Mouse (Mus musculus) hindbrain, embryonic 15.5 days (tissue): ENCODE results near the gene Ppp1r35. TPM values are rescaled to one million over a fixed set of nuclear protein-coding genes. Genes with fewer than 3 reads are reported as not detected.

ENCODE experiments used
- ATAC-seq: fragments of 200-750 bp; cut with Nextera tagmentation; 2 replicates; pipeline ENCODE4 v1.8.0; 2017; ENCODE audit warnings: low read depth, moderate number of reproducible peaks, moderate TSS enrichment; ENCODE audit not compliant: low FRiP score
- H3K27ac ChIP-seq: fragments of 300-500 bp; sonication (generic); replicated peaks from 2 replicates; pipeline ENCODE4 v1.5.1; 2015; ENCODE audit warnings: mild to moderate bottlenecking, inconsistent platforms
- H3K27me3 ChIP-seq: fragments of 300-500 bp; sonication (generic); 2 replicates; pipeline ENCODE4 v1.6.1; 2015; ENCODE audit warnings: control low read depth, inconsistent platforms
- H3K36me3 ChIP-seq: fragments of 300-500 bp; sonication (generic); 2 replicates; pipeline ENCODE4 v1.6.1; 2015; ENCODE audit warnings: control low read depth, inconsistent platforms
- H3K4me1 ChIP-seq: fragments of 300-500 bp; sonication (generic); replicated peaks from 2 replicates; pipeline ENCODE4 v1.6.1; 2015; ENCODE audit warnings: control low read depth, inconsistent platforms
- H3K4me2 ChIP-seq: fragments of 300-500 bp; sonication (generic); 2 replicates; pipeline ENCODE4 v1.6.1; 2015; ENCODE audit warnings: moderate library complexity, mild to moderate bottlenecking, inconsistent platforms
- H3K4me3 ChIP-seq: fragments of 300-500 bp; sonication (generic); 2 replicates; pipeline ENCODE4 v1.5.1; 2015; ENCODE audit warnings: mild to moderate bottlenecking, inconsistent platforms
- H3K9ac ChIP-seq: fragments of 300-500 bp; sonication (generic); 2 replicates; pipeline ENCODE4 v1.6.1; 2015; ENCODE audit warnings: inconsistent platforms
- H3K9me3 ChIP-seq: fragments of 300-500 bp; sonication (generic); 2 replicates; pipeline ENCODE4 v1.6.1; 2016; ENCODE audit warnings: control low read depth, inconsistent platforms
- WGBS: fragments of 180-500 bp; shearing (Covaris S2); methylation state at CpG from one replicate; pipeline ENCODE4 v1.1.7; 2015; 5-methylcytosine and 5-hydroxymethylcytosine counted together
- polyA plus RNA-seq: library from polyadenylated mRNA; unstranded; fragments of >200 nt; fragmentation: Nextera tagmentation; extraction: Ambion mirVana; gene quantifications from 2 replicates; pipeline ENCODE4 v1.2.1, GENCODE M21; 2015

The Ppp1r35 gene
- polyA plus RNA-seq, 1 experiment from 2014 or later = 43.4 TPM

DNA sequence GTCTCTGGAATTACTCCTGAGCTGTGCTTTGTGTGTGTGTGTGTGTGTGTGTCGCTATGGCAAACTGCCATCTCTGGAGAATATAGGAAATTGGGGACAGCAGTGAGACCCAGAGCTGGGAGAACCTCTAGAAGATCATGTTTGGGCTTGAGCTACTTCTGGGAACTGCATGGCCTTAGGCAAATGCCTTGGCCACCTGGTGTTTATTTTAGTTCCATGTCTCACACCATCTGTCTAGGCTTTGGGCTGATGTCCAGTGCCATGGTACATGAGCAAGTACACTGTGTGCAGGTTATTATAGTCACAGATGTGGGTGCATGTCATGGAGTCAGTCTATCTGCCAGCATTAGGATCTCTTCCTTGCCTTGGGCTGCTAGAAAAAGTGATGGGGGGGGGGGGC is 44.0 kb downstream of the Ppp1r35 start:
- no peak for ATAC-seq
- WGBS = 73% methylated on average over 1 of the region's 1 CpGs
- Histone ChIP-seq H3K4me1 (no peaks in the 10 kb centered on the region), H3K36me3 (no peaks in the 10 kb centered on the region), H3K4me3 (no peak overlapping the region), H3K27ac (no peak overlapping the region), H3K9ac (no peak overlapping the region), H3K4me2 (no peak overlapping the region), H3K27me3 (no peaks in the 10 kb centered on the region), H3K9me3 (no peaks in the 10 kb centered on the region)

GRCm38 (mm10) chr5:137823455-137824045 is 44.9 kb downstream of the Ppp1r35 start:
- Histone ChIP-seq H3K4me3 (no peak overlapping the region), H3K4me2 (no peak overlapping the region), H3K27me3 (no peaks in the 10 kb centered on the region), H3K9ac (no peak overlapping the region), H3K27ac (no peak overlapping the region), H3K9me3 (no peaks in the 10 kb centered on the region), H3K4me1 (no peaks in the 10 kb centered on the region), H3K36me3 (no peaks in the 10 kb centered on the region)
- 89% methylated on average over 6 of the region's 6 CpGs for WGBS
- ATAC-seq = no peak

- Histone ChIP-seq H3K27me3 (no peaks in the 10 kb centered on the region), H3K36me3 (no peaks in the 10 kb centered on the region), H3K27ac (no peak overlapping the region), H3K9me3 (no peaks in the 10 kb centered on the region), H3K9ac (no peak overlapping the region), H3K4me3 (no peak overlapping the region), H3K4me2 (no peak overlapping the region), H3K4me1 (no peaks in the 10 kb centered on the region)
- ATAC-seq = no peak
- WGBS = 91% methylated on average over 3 of the region's 3 CpGs
Measured at GRCm38 (mm10) chr5:137825030-137825429, 46.4 kb downstream of the Ppp1r35 start.

GRCm38 (mm10) chr5:137825971-137826370 is 47.3 kb downstream of the Ppp1r35 start:
- Histone ChIP-seq H3K4me1 (no peaks in the 10 kb centered on the region), H3K9me3 (no peaks in the 10 kb centered on the region), H3K27me3 (no peaks in the 10 kb centered on the region), H3K27ac (no peak overlapping the region), H3K4me3 (no peak overlapping the region), H3K36me3 (no peaks in the 10 kb centered on the region), H3K9ac (no peak overlapping the region), H3K4me2 (no peak overlapping the region)
- ATAC-seq = no peak
- 78% methylated on average over 2 of the region's 2 CpGs for WGBS

DNA sequence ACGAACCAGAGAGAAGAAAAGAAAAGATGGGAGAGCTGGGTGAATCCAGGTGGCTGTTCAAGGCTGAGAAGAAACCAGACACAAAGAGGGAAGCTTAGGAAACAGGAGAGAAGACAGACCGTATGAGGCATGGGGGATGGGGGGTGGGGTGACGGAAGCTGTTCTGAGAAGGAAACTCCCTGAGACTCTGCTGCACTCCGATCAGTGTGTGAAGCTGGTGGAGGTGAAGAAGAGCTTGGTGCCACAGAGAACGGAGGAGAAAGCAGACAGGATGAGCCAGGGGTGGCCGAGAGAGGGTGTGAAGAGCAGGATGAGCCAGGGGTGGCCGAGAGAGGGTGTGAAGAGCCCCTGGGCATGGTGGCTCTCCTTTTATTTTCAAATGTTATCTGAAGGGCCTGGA is 47.8 kb downstream of the Ppp1r35 start:
- no peak overlapping the region for H3K9ac ChIP-seq
- no peak overlapping the region for H3K27ac ChIP-seq
- WGBS = 73% methylated on average over 7 of the region's 7 CpGs
- H3K4me1 ChIP-seq = no peaks in the 10 kb centered on the region
- ATAC-seq = no peak
- no peak overlapping the region for H3K4me3 ChIP-seq
- no peaks in the 10 kb centered on the region for H3K27me3 ChIP-seq
- H3K4me2 ChIP-seq = no peak overlapping the region
- H3K36me3 ChIP-seq = no peaks in the 10 kb centered on the region
- no peaks in the 10 kb centered on the region for H3K9me3 ChIP-seq

- H3K9ac ChIP-seq = no peak overlapping the region
- no peak overlapping the region for H3K4me3 ChIP-seq
- no peaks in the 10 kb centered on the region for H3K9me3 ChIP-seq
- no peak for ATAC-seq
- 83% methylated on average over 6 of the region's 6 CpGs for WGBS
- no peak overlapping the region for H3K27ac ChIP-seq
- H3K4me2 ChIP-seq = no peak overlapping the region
- H3K27me3 ChIP-seq = no peaks in the 10 kb centered on the region
- H3K36me3 ChIP-seq = no peaks in the 10 kb centered on the region
- H3K4me1 ChIP-seq = no peaks in the 10 kb centered on the region
Measured at GRCm38 (mm10) chr5:137828694-137829093, 50.0 kb downstream of the Ppp1r35 start.

Other genes starting within 250 kb of the Ppp1r35 start
- not detected in 2 replicates for gene Epo, start 245.6 kb upstream of the Ppp1r35 start, polyA plus RNA-seq
- 516 and 544 TPM in 2 replicates for gene Gnb2, start 245.3 kb upstream of the Ppp1r35 start, polyA plus RNA-seq
- 251 and 285 TPM in 2 replicates for gene Actl6b, start 225.3 kb upstream of the Ppp1r35 start, polyA plus RNA-seq
- 6.1 and 6.4 TPM in 2 replicates for gene Tfr2, start 209.0 kb upstream of the Ppp1r35 start, polyA plus RNA-seq
- 59.7 and 73.5 TPM in 2 replicates for gene Mospd3, start 177.8 kb upstream of the Ppp1r35 start, polyA plus RNA-seq
- 16.6 and 19.4 TPM in 2 replicates for gene Pcolce, start 165.1 kb upstream of the Ppp1r35 start, polyA plus RNA-seq
- 0.12 and 0.31 TPM in 2 replicates for gene Fbxo24, start 149.8 kb upstream of the Ppp1r35 start, polyA plus RNA-seq
- 17.2 and 18.2 TPM in 2 replicates for gene Lrch4, start 149.7 kb upstream of the Ppp1r35 start, polyA plus RNA-seq
- 7.4 and 9.2 TPM in 2 replicates for gene Gm20605, start 149.7 kb upstream of the Ppp1r35 start, polyA plus RNA-seq
- 5.5 and 6.1 TPM in 2 replicates for gene Sap25, start 137.5 kb upstream of the Ppp1r35 start, polyA plus RNA-seq
- 0.09 and 0.12 TPM in 2 replicates for gene Irs3, start 133.1 kb upstream of the Ppp1r35 start, polyA plus RNA-seq
- gene Agfg2, start 94.1 kb upstream of the Ppp1r35 start, polyA plus RNA-seq = 20.2 and 20.3 TPM in 2 replicates
- gene Nyap1, start 37.2 kb upstream of the Ppp1r35 start, polyA plus RNA-seq = 44.1 and 48.5 TPM in 2 replicates
- 84.5 and 88.6 TPM in 2 replicates for gene Tsc22d4, start 33.1 kb upstream of the Ppp1r35 start, polyA plus RNA-seq
- gene Mepce, start 8.8 kb downstream of the Ppp1r35 start, polyA plus RNA-seq = 9.7 and 11.0 TPM in 2 replicates
- gene Zcwpw1, start 8.9 kb downstream of the Ppp1r35 start, polyA plus RNA-seq = 11.9 and 12.8 TPM in 2 replicates
- 0.21 and 0.43 TPM in 2 replicates for gene Pilra, start 57.4 kb downstream of the Ppp1r35 start, polyA plus RNA-seq
- gene Pilrb1, start 79.3 kb downstream of the Ppp1r35 start, polyA plus RNA-seq = not detected in 2 replicates
- gene Pilrb2, start 93.0 kb downstream of the Ppp1r35 start, polyA plus RNA-seq = not detected in 2 replicates
- not detected in 2 replicates for gene Cyp3a13, start 142.8 kb downstream of the Ppp1r35 start, polyA plus RNA-seq
- 1.3 and 1.7 TPM in 2 replicates for gene Gjc3, start 184.2 kb downstream of the Ppp1r35 start, polyA plus RNA-seq
- not detected in 2 replicates for gene Azgp1, start 202.7 kb downstream of the Ppp1r35 start, polyA plus RNA-seq
- not detected in 2 replicates for gene Smok3a, start 242.4 kb downstream of the Ppp1r35 start, polyA plus RNA-seq
- gene Smok3b, start 242.6 kb downstream of the Ppp1r35 start, polyA plus RNA-seq = not detected in 2 replicates